Mouse (Mus musculus): ENCODE data around the gene Pdk4.

DNA sequence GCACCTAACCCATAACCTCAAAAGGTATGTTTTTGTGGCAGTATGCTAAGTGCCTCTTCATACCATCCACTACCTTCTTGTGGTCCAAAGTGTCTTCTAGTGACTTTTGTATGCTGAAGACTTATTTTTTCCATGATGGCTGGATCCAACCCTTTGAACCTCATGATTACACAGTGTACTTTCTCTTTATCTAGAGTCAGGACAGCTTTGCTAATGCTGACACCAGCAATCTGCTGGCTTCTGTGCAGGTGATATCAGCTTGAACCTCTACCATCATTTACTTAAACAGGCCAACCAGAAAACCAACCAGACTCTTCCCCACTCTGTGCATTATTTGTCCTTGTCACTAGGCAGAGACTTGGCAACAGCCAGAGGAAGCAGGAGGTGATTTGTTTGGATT lies 39.6 kb upstream of the Pdk4 start:
- no peak for TF ChIP-seq CTCF (IDR thresholded peaks at IDR 0.05; ENCODE audit: control insufficient read depth, insufficient read depth, low read length)
- no peak for TF ChIP-seq POLR2A (IDR thresholded peaks at IDR 0.05; ENCODE audit: borderline replicate concordance, control insufficient read depth, low read depth, low read length)

All from bone marrow, adult 2 months (tissue).